In the genomic region with DNA sequence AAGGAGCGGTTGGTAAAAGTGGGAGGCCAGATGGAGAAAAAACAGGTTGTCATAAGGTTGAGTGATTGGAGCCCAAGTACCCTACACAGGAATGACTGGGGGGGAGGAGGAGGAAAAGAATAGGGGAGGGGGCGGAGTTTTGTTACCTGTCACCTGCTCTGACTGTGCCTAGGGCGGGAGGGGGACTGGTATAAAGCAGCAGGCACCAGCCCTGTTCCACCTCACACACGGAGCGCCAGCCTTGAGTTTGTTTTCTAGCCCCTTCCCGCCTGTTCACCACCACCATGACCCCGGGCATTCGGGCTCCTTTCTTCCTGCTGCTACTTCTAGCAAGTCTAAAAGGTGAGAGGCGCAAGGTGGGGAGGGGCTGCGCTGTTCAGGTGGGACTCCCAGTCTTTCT, we compare ENCODE assay signal across 8 mouse cellular contexts. TPM values are rescaled to one million over a fixed set of nuclear protein-coding genes. Genes with fewer than 3 reads are reported as not detected.
DNase-seq lines count a peak whose midpoint lies in the region; ATAC-seq and TF ChIP-seq lines count a peak whose summit lies in the region.

A gene (plus strand): TSS at position 222 of the 400 bp plus-strand sequence.

- peak within 1 kb of the TSS; percentile 83 for H3K4me2 ChIP-seq in midbrain, embryonic 11.5 days

- peaks cover 79% of the 10 kb centered on the region for H3K27me3 ChIP-seq in heart, embryonic 10.5 days (ENCODE audit: insufficient read depth, poor library complexity, severe bottlenecking)
- H3K27me3 ChIP-seq in midbrain, embryonic 11.5 days (ENCODE audit: control insufficient read depth, insufficient read depth, low read length): no peaks in the 10 kb centered on the region

- peak within 1 kb of the TSS; percentile 93 for H3K9ac ChIP-seq in midbrain, embryonic 11.5 days (ENCODE audit: low read length)

- H3K27ac ChIP-seq in heart, embryonic 10.5 days: peak within 1 kb of the TSS; percentile 85
- H3K27ac ChIP-seq in embryonic fibroblast, embryonic 13.5 days (ENCODE audit: insufficient read depth, low read length): peak within 1 kb of the TSS; percentile 87
- H3K27ac ChIP-seq in midbrain, embryonic 11.5 days (ENCODE audit: low read depth, low read length): peak within 1 kb of the TSS; percentile 88

- DNase-seq in heart, embryonic 10.5 days (ENCODE audit: low spot score): no peak
- DNase-seq in heart, adult 18-20 months: no peak
- peak; percentile 68 for DNase-seq in kidney, postnatal 14 days
- DNase-seq in midbrain, embryonic 11.5 days (ENCODE audit: low spot score, missing footprints): no peak
- DNase-seq in cerebellum, adult 8-10 months: no peak
- DNase-seq in left cerebral cortex, adult 9 months (ENCODE audit: low spot score in 2 of 2): no peak
- DNase-seq in spleen, postnatal 14 days (ENCODE audit: low spot score in 2 of 2): no peak

- no peak for TF ChIP-seq POLR2A in embryonic fibroblast, embryonic 13.5 days (IDR thresholded peaks at IDR 0.05; ENCODE audit: low read depth, low read length)

- H3K4me1 ChIP-seq in heart, embryonic 10.5 days: peaks cover 56% of the 10 kb centered on the region
- H3K4me1 ChIP-seq in embryonic fibroblast, embryonic 13.5 days (ENCODE audit: control insufficient read depth, insufficient read depth, low read length): 0 out of 2 replicates have a peak, but pooled peaks cover 8% of the 10 kb centered on the region
- H3K4me1 ChIP-seq in midbrain, embryonic 11.5 days (ENCODE audit: control insufficient read depth, insufficient read depth, low read length): peaks cover 27% of the 10 kb centered on the region

- ATAC-seq in midbrain, embryonic 11.5 days (ENCODE audit: low FRiP score): no peak

- H3K36me3 ChIP-seq in heart, embryonic 10.5 days: no peaks in the 10 kb centered on the region
- H3K36me3 ChIP-seq in midbrain, embryonic 11.5 days (ENCODE audit: control insufficient read depth, insufficient read depth, low read length): 0 out of 2 replicates have a peak, but pooled peaks cover 2% of the 10 kb centered on the region

- no peaks in the 10 kb centered on the region for H3K9me3 ChIP-seq in heart, embryonic 10.5 days
- no peaks in the 10 kb centered on the region for H3K9me3 ChIP-seq in midbrain, embryonic 11.5 days (ENCODE audit: control insufficient read depth, low read length)

- H3K4me3 ChIP-seq in heart, embryonic 10.5 days: peak within 1 kb of the TSS; percentile 64
- peak within 1 kb of the TSS; percentile 26 for H3K4me3 ChIP-seq in embryonic fibroblast, embryonic 13.5 days (ENCODE audit: insufficient read depth, low read length)
- H3K4me3 ChIP-seq in midbrain, embryonic 11.5 days (ENCODE audit: low read depth, low read length): peak within 1 kb of the TSS; percentile 63

- TF ChIP-seq CTCF in embryonic fibroblast, embryonic 13.5 days (IDR thresholded peaks at IDR 0.05; ENCODE audit: borderline replicate concordance, insufficient read depth, low read length): no peak

- WGBS in heart, embryonic 10.5 days: 20% methylated on average over 10 of the region's 10 CpGs
- WGBS in midbrain, embryonic 11.5 days: 34% methylated on average over 10 of the region's 10 CpGs

RNA-seq across cellular contexts. Expression of the gene that starts here (rescaled TPM):
- polyA plus RNA-seq in heart, embryonic 10.5 days (2016; fragmentation: Nextera tagmentation; extraction: Ambion mirVana): 0.11 and 0.16 TPM in 2 replicates
- total RNA-seq in heart, adult 18-20 months (2021): 1 to 10 TPM in 1 of 2 experiments, under 1 TPM in 1; 0.40 to 2.1 TPM
- polyA plus RNA-seq in embryonic fibroblast, embryonic 13.5 days (2011; ENCODE audit: insufficient read length, low read depth, missing spikeins): 1.1 and 2.5 TPM in 2 replicates
- 2.7 and 4.4 TPM in 2 replicates for polyA plus RNA-seq in midbrain, embryonic 11.5 days (2014; fragmentation: Nextera tagmentation; extraction: Ambion mirVana)
